Mouse (Mus musculus): ENCODE measurements around the gene Smok3b.

DNA sequence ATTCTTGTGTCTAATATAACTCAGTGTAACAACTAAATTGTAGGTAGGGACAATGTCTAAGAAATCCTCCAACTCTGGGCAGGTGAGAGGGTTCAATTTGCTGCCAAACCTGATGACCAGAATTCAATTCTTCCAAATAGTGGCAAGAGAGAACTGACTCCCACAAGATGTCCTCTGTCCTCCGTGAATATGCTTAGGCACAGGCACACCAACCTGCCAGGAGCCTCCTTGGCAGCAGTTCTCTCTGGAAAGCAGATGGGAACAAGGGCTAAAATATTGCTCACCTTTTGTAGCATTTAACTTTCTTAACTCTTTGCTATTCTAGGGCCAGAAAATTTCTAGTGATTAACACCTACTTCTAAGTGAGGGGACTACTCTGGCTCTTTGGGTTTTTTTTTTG lies 43.9 kb upstream of the Smok3b start:
- TF ChIP-seq IRF4 (IDR thresholded peaks at IDR 0.05; ENCODE audit: low read depth, low read length) = no peak
- TF ChIP-seq RCOR1 (conservative IDR thresholded peaks at IDR 0.05; ENCODE audit: low read depth, low read length) = no peak
- no peak for TF ChIP-seq MXI1 (IDR thresholded peaks at IDR 0.05; ENCODE audit: low read depth, low read length)
- no peak for TF ChIP-seq ZMIZ1 (IDR thresholded peaks at IDR 0.05; ENCODE audit: low read depth, low read length)
- no peak for TF ChIP-seq MAFK (IDR thresholded peaks at IDR 0.05; ENCODE audit: insufficient replicate concordance, low read length)
- no peak for TF ChIP-seq TCF12 (IDR thresholded peaks at IDR 0.05; ENCODE audit: low read depth, low read length)
- TF ChIP-seq SMC3 (IDR thresholded peaks at IDR 0.05; ENCODE audit: low read depth, low read length) = no peak
